Mouse (Mus musculus): Measurements from ENCODE around the gene Elp1.

Elp1 gene

DNA sequence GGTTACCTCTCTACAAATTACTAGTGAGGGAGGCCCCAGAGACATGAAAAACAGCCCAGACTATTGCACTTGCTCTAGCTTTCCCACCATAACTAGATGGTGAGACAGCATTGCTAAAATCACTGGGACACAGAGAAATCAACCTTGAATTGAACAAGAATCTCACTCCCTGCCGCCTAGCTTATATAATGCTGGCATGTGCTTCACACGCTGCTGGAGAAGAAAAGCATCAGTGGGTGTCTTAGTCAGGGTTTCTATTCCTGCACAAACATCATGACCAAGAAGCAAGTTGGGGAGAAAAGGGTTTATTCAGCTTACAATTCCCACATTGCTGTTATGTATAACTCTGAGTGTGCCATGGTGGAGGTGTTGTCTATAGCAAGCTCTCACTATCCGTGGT lies 89.0 kb downstream of the Elp1 start:
- no peak for DNase-seq (ENCODE audit: low read depth, low spot score)

DNA sequence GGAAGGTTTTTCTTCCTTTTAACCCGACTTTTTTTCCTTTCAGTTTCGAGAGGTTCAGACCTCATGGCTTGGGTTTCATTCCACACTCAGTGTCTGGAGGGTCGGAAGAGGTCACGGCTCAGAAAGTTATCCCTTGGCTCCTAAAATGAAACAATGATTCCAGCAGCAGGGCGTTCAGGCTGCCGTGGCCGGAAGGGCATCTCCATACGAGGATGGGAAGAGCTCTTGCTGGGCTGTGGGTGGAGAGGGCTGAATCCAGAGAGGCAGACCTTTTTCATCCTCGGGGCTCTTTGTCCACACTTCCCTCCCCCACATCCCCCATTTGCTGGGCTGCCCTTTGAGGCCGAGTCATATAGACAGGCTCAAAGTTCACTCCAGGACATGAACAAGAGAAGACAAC lies 99.9 kb downstream of the Elp1 start:
- no peak for DNase-seq (ENCODE audit: low read depth, low spot score)
